ENCODE assay signal across 13 mouse cellular contexts in the genomic region with DNA sequence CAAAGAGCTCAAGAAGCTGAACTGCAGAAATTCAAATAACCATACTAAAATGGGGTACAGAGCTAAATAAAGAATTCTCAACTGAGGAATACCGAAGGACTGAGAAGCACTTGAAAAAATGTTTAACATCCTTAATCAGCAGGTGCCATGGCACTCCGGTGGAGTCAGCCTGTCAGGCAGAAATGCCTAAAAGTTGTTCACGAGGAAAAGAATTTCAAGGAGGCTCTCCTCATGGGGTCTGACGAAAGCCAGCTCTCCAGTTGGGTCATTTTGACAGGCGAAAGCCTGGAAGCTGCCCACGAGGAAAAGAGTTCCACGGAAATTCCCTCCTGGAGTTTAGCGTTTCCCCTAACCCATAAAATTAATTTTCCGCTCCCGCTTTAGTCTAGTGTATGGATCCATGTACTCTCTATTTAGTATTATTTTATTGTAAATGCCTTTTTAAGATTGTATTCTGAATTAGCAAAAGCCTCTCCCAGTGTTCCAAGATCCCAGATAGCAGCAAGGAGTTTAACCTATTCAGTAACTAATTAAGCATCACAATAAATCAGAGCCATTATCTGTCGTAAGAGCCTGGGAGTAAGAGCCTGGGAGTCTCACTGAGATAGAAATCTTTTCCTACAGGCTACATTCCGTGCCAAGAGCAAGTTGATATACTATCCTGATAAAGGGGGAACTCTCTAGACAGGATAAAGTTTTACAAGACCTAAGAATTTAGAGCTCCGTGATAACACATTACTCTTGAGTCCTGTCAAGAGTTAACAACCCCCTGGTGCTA. TPM values are rescaled to one million over a fixed set of nuclear protein-coding genes. Genes with fewer than 3 reads are reported as not detected.
DNase-seq lines count a peak whose midpoint lies in the region; ATAC-seq and TF ChIP-seq lines count a peak whose summit lies in the region.
"Not testable (repeated sequence)": the region's sequence is repeated elsewhere in the genome, so short reads cannot be mapped to it uniquely, and the experiment has no call there.
"Had no signal": no experiment of that assay in that cellular context is flagged by ENCODE, and none has a peak within 500 bp of the region (broad histone marks: within the 10 kb centered on the region; RNA-seq: fewer than 3 reads in every experiment).

No protein-coding gene starts in this region.

- not testable (repeated sequence) for TF ChIP-seq CTCF in kidney, postnatal 0 days (IDR thresholded peaks at IDR 0.05; ENCODE audit: low read depth)

- peak; percentile 81; the same call in 1 of the 2 replicates for ATAC-seq in kidney, embryonic 14.5 days (ENCODE audit: low FRiP score, low TSS enrichment)
- peak; percentile 78 for ATAC-seq in kidney, embryonic 15.5 days (replicated peaks; ENCODE audit: low FRiP score)
- ATAC-seq in kidney, embryonic 16.5 days (ENCODE audit: low FRiP score, low TSS enrichment): peak; percentile 85; the same call in 1 of the 2 replicates
- peak; percentile 73; the same call in 1 of the 2 replicates for ATAC-seq in kidney, postnatal 0 days (replicated peaks; ENCODE audit: low FRiP score, low read depth)
- peak; percentile 38; the same call in 1 of the 2 replicates for ATAC-seq in neural tube, embryonic 14.5 days (ENCODE audit: low read depth)
- peak; percentile 45; the same call in 1 of the 2 replicates for ATAC-seq in neural tube, embryonic 15.5 days (ENCODE audit: low FRiP score)

- not testable (repeated sequence) for H3K4me2 ChIP-seq in kidney, embryonic 14.5 days (replicated peaks; ENCODE audit: low read depth, low read length); kidney, embryonic 15.5 days; kidney, embryonic 16.5 days (replicated peaks; ENCODE audit: low read depth, low read length); kidney, postnatal 0 days (ENCODE audit: low read length); neural tube, embryonic 14.5 days (ENCODE audit: low read depth, low read length); neural tube, embryonic 15.5 days

- DNase-seq in kidney, postnatal 0 days (ENCODE audit: low spot score): not testable (repeated sequence)

- H3K9ac ChIP-seq in kidney, embryonic 14.5 days (ENCODE audit: low read depth, low read length); kidney, embryonic 15.5 days; kidney, embryonic 16.5 days (replicated peaks; ENCODE audit: low read length); kidney, postnatal 0 days (ENCODE audit: low read depth, low read length); neural tube, embryonic 14.5 days (replicated peaks; ENCODE audit: low read depth, low read length); neural tube, embryonic 15.5 days (replicated peaks): not testable (repeated sequence)

- H3K4me3 ChIP-seq in kidney, embryonic 14.5 days (ENCODE audit: low read length); kidney, embryonic 15.5 days (replicated peaks); kidney, embryonic 16.5 days (ENCODE audit: low read length); kidney, postnatal 0 days (replicated peaks; ENCODE audit: low read depth, low read length); neural tube, embryonic 14.5 days (ENCODE audit: low read depth, low read length); neural tube, embryonic 15.5 days (replicated peaks): not testable (repeated sequence)

- H3K36me3 ChIP-seq in kidney, embryonic 14.5 days (ENCODE audit: control insufficient read depth, insufficient read depth, low read length); kidney, embryonic 15.5 days; kidney, embryonic 16.5 days (ENCODE audit: insufficient read depth, low read length); kidney, postnatal 0 days (ENCODE audit: insufficient read depth, low read length); neural tube, embryonic 14.5 days (ENCODE audit: control insufficient read depth, insufficient read depth, low read length); neural tube, embryonic 15.5 days: not testable (repeated sequence)

- not testable (repeated sequence) for H3K4me1 ChIP-seq in kidney, embryonic 14.5 days (ENCODE audit: control insufficient read depth, insufficient read depth, low read length); kidney, embryonic 15.5 days; kidney, embryonic 16.5 days (ENCODE audit: insufficient read depth, low read length); kidney, postnatal 0 days (replicated peaks; ENCODE audit: insufficient read depth, low read length); neural tube, embryonic 14.5 days (ENCODE audit: control insufficient read depth, insufficient read depth, low read length); neural tube, embryonic 15.5 days

- 51% methylated on average over 13 of the region's 13 CpGs for WGBS in kidney, embryonic 14.5 days
- WGBS in kidney, embryonic 15.5 days: 48% methylated on average over 13 of the region's 13 CpGs
- WGBS in kidney, embryonic 16.5 days: 44% methylated on average over 12 of the region's 13 CpGs
- 40% methylated on average over 12 of the region's 13 CpGs for WGBS in kidney, postnatal 0 days
- 59% methylated on average over 13 of the region's 13 CpGs for WGBS in neural tube, embryonic 14.5 days
- WGBS in neural tube, embryonic 15.5 days: 52% methylated on average over 13 of the region's 13 CpGs

- not testable (repeated sequence) for H3K27me3 ChIP-seq in kidney, embryonic 14.5 days (ENCODE audit: control insufficient read depth, insufficient read depth, low read length); kidney, embryonic 15.5 days; kidney, embryonic 16.5 days (ENCODE audit: insufficient read depth, low read length); kidney, postnatal 0 days (ENCODE audit: insufficient read depth, low read length); neural tube, embryonic 14.5 days (ENCODE audit: control insufficient read depth, insufficient read depth, low read length); neural tube, embryonic 15.5 days (replicated peaks)

- not testable (repeated sequence) for H3K27ac ChIP-seq in kidney, embryonic 14.5 days (ENCODE audit: low read depth, low read length); kidney, embryonic 15.5 days; kidney, embryonic 16.5 days (ENCODE audit: low read length); kidney, postnatal 0 days; neural tube, embryonic 14.5 days (ENCODE audit: low read depth, low read length); neural tube, embryonic 15.5 days (replicated peaks)

- not testable (repeated sequence) for H3K9me3 ChIP-seq in kidney, embryonic 14.5 days (ENCODE audit: control insufficient read depth, low read length); kidney, embryonic 15.5 days (replicated peaks); kidney, embryonic 16.5 days (ENCODE audit: low read length); kidney, postnatal 0 days (replicated peaks; ENCODE audit: low read length); neural tube, embryonic 14.5 days (ENCODE audit: control insufficient read depth, low read length); neural tube, embryonic 15.5 days (replicated peaks)

RNA-seq across cellular contexts. Expression of a gene that starts 40.8 kb away (rescaled TPM):
- not detected in 2 replicates for polyA plus RNA-seq in kidney, embryonic 14.5 days (2014; fragmentation: Nextera tagmentation; extraction: Ambion mirVana)
- polyA plus RNA-seq in kidney, embryonic 15.5 days (2015; fragmentation: Nextera tagmentation; extraction: Ambion mirVana): not detected in 2 replicates
- not detected in 2 replicates for polyA plus RNA-seq in kidney, embryonic 16.5 days (2015; fragmentation: Nextera tagmentation; extraction: Ambion mirVana)
- not detected in 2 replicates for polyA plus RNA-seq in kidney, postnatal 0 days (2015; fragmentation: Nextera tagmentation; extraction: Ambion mirVana)
- polyA plus RNA-seq in neural tube, embryonic 14.5 days (2014; fragmentation: Nextera tagmentation; extraction: Ambion mirVana): not detected in 2 replicates
- not detected in 2 replicates for polyA plus RNA-seq in neural tube, embryonic 15.5 days (2015; fragmentation: Nextera tagmentation; extraction: Ambion mirVana)
- polyA plus RNA-seq: activated CD4-positive, CD25-positive, alpha-beta regulatory T cell, adult 4 months; adrenal gland, adult 2 months; brain, embryonic 14.5 days; C2C12; CD4-positive, CD25-positive, alpha-beta regulatory T cell, adult 4 months; G1E; Patski had no signal
